Mouse (Mus musculus): ENCODE measurements around the gene BC051142.
"Not testable (repeated sequence)": the region's sequence is repeated elsewhere in the genome, so short reads cannot be mapped to it uniquely, and the experiment has no call there.

GRCm38 (mm10) chr17:34477238-34478013, 78.8 kb downstream of the BC051142 start, which contains the start of gene Btnl4:
- TF ChIP-seq TAL1, GATA1 (IDR thresholded peaks at IDR 0.05; ENCODE audit: low read length): not testable (repeated sequence)

Data from erythroblast, embryonic 14.5 days (primary cell).